Mouse (Mus musculus) cerebellum, adult 2 months (tissue): ENCODE data around the gene Tbcb. TPM values are rescaled to one million over a fixed set of nuclear protein-coding genes. Genes with fewer than 3 reads are reported as not detected.

Experiments used
- DNase-seq, 2 experiments: peaks; one replicate each; pipeline ENCODE4 v3.0.0; 2021
- H3K27ac ChIP-seq: fragments of 200-500 bp; 2 replicates; pipeline ENCODE4 v1.5.1; 2012; ENCODE audit warnings: low read length, control low read depth, inconsistent platforms; ENCODE audit not compliant: insufficient read depth
- H3K27me3 ChIP-seq: fragments of 200-500 bp; 2 replicates; pipeline ENCODE4 v1.6.1; 2012; ENCODE audit warnings: inconsistent platforms, mild to moderate bottlenecking, low read length, moderate library complexity; ENCODE audit not compliant: control insufficient read depth, insufficient read depth
- H3K4me1 ChIP-seq: fragments of 200-500 bp; 2 replicates; pipeline ENCODE4 v1.6.1; 2011; ENCODE audit warnings: low read length; ENCODE audit not compliant: control insufficient read depth, insufficient read depth
- H3K4me3 ChIP-seq: fragments of 200-500 bp; replicated peaks from 2 replicates; pipeline ENCODE3; 2011; ENCODE audit warnings: mild to moderate bottlenecking, low read depth, low read length, control low read depth; ENCODE audit not compliant: insufficient read depth
- CTCF ChIP-seq: fragments of 200-500 bp; IDR thresholded peaks from 2 replicates; pipeline ENCODE4 v1.5.1; 2011; ENCODE audit warnings: low read depth, mild to moderate bottlenecking, control low read depth, low read length, moderate library complexity, borderline replicate concordance; ENCODE audit not compliant: insufficient read depth
- POLR2A ChIP-seq: fragments of 200-500 bp; IDR thresholded peaks from 2 replicates; pipeline ENCODE4 v1.6.1; 2011; ENCODE audit warnings: low read length, control low read depth, borderline replicate concordance; ENCODE audit not compliant: insufficient read depth
- WGBS: fragments of 180-500 bp; shearing (Covaris S2); methylation state at CpG from one replicate; pipeline ENCODE4 v1.1.7; 2018; 5-methylcytosine and 5-hydroxymethylcytosine counted together
- polyA plus RNA-seq: library from polyadenylated mRNA; depleted of rRNA; stranded (reverse); fragments of >200 nt; gene quantifications from 2 replicates; pipeline ENCODE4 v1.2.3, GENCODE M21; 2012

The Tbcb gene
- polyA plus RNA-seq, 1 experiment = 147 TPM

GRCm38 (mm10) chr7:30235091-30235490, 3.0 kb upstream of the Tbcb start:
- WGBS = 89% methylated on average over 8 of the region's 8 CpGs
- Histone ChIP-seq H3K4me1 (peaks cover 10% of the 10 kb centered on the region), H3K27me3 (no peaks in the 10 kb centered on the region), H3K4me3 (no peak overlapping the region), H3K27ac (no peak overlapping the region)
- no peak for TF ChIP-seq POLR2A
- no peak for TF ChIP-seq CTCF
- no peak for DNase-seq

GRCm38 (mm10) chr7:30234276-30234858, 2.3 kb upstream of the Tbcb start:
- TF ChIP-seq CTCF = no peak
- TF ChIP-seq POLR2A = no peak
- Histone ChIP-seq H3K27me3 (no peaks in the 10 kb centered on the region), H3K4me1 (peaks cover 10% of the 10 kb centered on the region), H3K27ac (no peak overlapping the region), H3K4me3 (no peak overlapping the region)
- DNase-seq = no peak
- 81% methylated on average over 15 of the region's 15 CpGs for WGBS

- 58% methylated on average over 20 of the region's 20 CpGs for WGBS
- H3K4me3 ChIP-seq = peak overlapping the region; percentile 13
- TF ChIP-seq CTCF (no peak), POLR2A (no peak)
- no peak overlapping the region for H3K27ac ChIP-seq
- no peaks in the 10 kb centered on the region for H3K27me3 ChIP-seq
- peak; percentile 38 to 48 for DNase-seq
- H3K4me1 ChIP-seq = peaks cover 10% of the 10 kb centered on the region
These were observed 1.3 kb upstream of the Tbcb start for GRCm38 (mm10) chr7:30233387-30233786.

- Histone ChIP-seq H3K4me3 (peak overlapping the region; percentile 88), H3K27ac (peak overlapping the region; percentile 31), H3K4me1 (peaks cover 10% of the 10 kb centered on the region), H3K27me3 (no peaks in the 10 kb centered on the region)
- 2% methylated on average over 24 of the region's 24 CpGs for WGBS
- DNase-seq = peak; percentile 63 to 69
- TF ChIP-seq POLR2A = 0 out of 2 replicates have a peak, but pooled peaks have one; percentile 4
- peak; percentile 57 for TF ChIP-seq CTCF
These were observed 618 bp upstream of the Tbcb start for GRCm38 (mm10) chr7:30232631-30233148.

GRCm38 (mm10) chr7:30231328-30231668, 774 bp downstream of the Tbcb start:
- DNase-seq = no peak
- Histone ChIP-seq H3K27ac (no peak overlapping the region), H3K27me3 (no peaks in the 10 kb centered on the region), H3K4me1 (peaks cover 10% of the 10 kb centered on the region), H3K4me3 (peak overlapping the region; percentile 88)
- WGBS = under 1% methylated on average over 16 of the region's 16 CpGs
- no peak for TF ChIP-seq POLR2A
- no peak for TF ChIP-seq CTCF

GRCm38 (mm10) chr7:30224206-30224605, 7.9 kb downstream of the Tbcb start:
- 85% methylated on average over 12 of the region's 12 CpGs for WGBS
- Histone ChIP-seq H3K4me1 (0 out of 2 replicates have a peak, but pooled peaks cover under 1% of the 10 kb centered on the region), H3K4me3 (no peak overlapping the region), H3K27ac (no peak overlapping the region), H3K27me3 (no peaks in the 10 kb centered on the region)
- DNase-seq = no peak
- no peak for TF ChIP-seq CTCF
- no peak for TF ChIP-seq POLR2A

- no peak overlapping the region for H3K27ac ChIP-seq
- no peaks in the 10 kb centered on the region for H3K27me3 ChIP-seq
- peaks cover 5% of the 10 kb centered on the region; the same call in 1 of the 2 replicates for H3K4me1 ChIP-seq
- no peak for DNase-seq
- TF ChIP-seq CTCF (no peak), POLR2A (no peak)
- H3K4me3 ChIP-seq = no peak overlapping the region
- 95% methylated on average over 5 of the region's 5 CpGs for whole genome bisulfite sequencing
These were observed 9.9 kb downstream of the Tbcb start for GRCm38 (mm10) chr7:30222205-30222604.

- Histone ChIP-seq H3K4me1 (peaks cover 6% of the 10 kb centered on the region; the same call in 1 of the 2 replicates), H3K4me3 (no peak overlapping the region), H3K27me3 (no peaks in the 10 kb centered on the region), H3K27ac (no peak overlapping the region)
- TF ChIP-seq CTCF (no peak), POLR2A (no peak)
- WGBS = 63% methylated on average over 3 of the region's 3 CpGs
- no peak for DNase-seq
These were observed 10.6 kb downstream of the Tbcb start for GRCm38 (mm10) chr7:30221433-30221832.
